Mouse (Mus musculus): ENCODE data around the gene Olfr611.
"Not testable (repeated sequence)": the region's sequence is repeated elsewhere in the genome, so short reads cannot be mapped to it uniquely, and the experiment has no call there.

The Olfr611 gene

DNA sequence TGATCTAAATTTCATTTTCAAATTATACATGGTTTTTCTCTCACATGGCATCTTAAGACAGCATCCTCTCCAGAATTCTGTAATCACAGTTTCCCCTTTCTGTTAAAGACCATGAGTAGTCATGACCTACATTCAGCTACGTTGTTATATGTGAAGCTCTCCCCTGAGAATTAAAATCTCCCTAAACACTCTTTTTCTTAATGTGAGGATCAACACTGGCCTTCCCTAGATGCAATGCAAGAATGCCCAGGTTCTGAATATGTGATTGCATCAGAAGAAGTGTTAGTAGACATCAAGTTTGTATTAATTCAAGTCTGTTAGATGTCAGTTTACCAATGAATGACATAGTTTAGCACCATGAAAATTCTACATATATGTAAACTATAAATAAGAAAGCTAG is at the start of gene Olfr611:
Gene Olfr611 (minus strand): TSS at position 101 of the 400 bp plus-strand sequence.
- DNase-seq (ENCODE audit: low spot score), result not testable (repeated sequence)

DNA sequence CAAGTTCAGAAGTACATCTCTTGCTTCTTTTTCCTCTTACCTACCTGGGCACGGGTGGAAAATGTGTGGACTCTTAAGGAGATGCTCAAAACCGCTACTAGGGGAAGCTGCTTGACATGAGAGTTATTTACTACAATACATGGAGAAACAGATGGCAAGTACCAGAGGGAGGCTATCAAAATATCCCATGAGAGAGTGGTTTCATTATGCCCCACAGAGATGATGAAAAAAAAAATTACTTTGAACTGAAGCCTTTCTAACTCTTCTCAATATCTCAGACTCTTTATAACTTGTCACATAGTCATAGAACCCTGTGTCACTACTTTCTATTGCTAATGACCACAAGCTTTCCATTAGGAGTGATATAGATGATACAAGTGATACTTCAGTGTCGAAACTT is 48.4 kb upstream of the Olfr611 start, which contains the start of gene Olfr616:
Gene Olfr616 (minus strand): TSS at position 101 of the 400 bp plus-strand sequence.
- DNase-seq (ENCODE audit: low spot score), result no peak

DNA sequence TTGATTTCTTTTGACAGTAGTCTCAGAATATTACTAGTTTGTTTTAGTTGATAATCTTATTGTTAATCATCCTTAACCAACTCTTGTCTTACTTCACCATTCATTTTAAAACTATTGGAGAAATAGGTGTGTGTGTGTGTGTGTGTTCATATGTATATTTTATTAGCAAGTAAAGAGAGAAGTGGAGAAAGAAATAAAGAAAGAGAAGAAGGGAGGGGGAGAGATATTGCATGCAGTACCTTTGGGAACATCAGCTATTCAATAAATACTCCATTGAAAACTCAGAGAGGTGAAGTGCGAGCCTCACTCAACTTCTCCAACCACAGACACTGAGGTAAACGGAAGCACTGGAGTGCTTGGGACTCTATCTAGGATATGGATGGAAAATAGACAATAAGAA is 35.1 kb upstream of the Olfr611 start, which contains the start of gene Olfr615:
Gene Olfr615 (plus strand): TSS at position 301 of the 400 bp plus-strand sequence.
- no peak for DNase-seq (ENCODE audit: low spot score)

DNA sequence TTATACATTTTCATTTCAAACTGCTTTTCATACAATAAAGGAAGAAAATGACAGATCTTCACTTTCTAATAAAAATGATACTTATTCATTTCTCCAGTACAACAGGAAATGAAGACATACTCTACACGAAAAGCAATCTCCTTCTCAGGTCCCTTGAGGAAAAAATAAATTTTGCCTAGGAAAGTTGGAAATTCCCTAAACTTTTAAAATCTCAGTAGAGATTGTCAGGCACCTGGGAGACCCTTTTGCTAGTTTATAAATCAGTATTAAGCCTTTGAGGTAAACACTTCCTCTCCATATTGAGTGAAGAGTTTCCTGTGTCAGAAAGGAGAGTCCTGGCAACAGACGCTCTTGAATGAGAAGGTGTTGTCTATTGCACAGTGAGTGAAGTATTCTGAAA is 27.1 kb upstream of the Olfr611 start, which contains the start of gene Olfr613:
Gene Olfr613 (plus strand): TSS at position 301 of the 400 bp plus-strand sequence.
- no peak for DNase-seq (ENCODE audit: low spot score)

GRCm38 (mm10) chr7:103542617-103543016 is 22.0 kb upstream of the Olfr611 start, which contains the start of gene Olfr612:
Olfr612 (minus strand) TSS chr7:103542717.
- not testable (repeated sequence) for DNase-seq (ENCODE audit: low spot score)

- DNase-seq (ENCODE audit: low spot score), result no peak
Measured at GRCm38 (mm10) chr7:103512022-103512421, 8.6 kb downstream of the Olfr611 start, which contains the start of gene Olfr610. Olfr610 (minus strand) TSS chr7:103512122.

DNA sequence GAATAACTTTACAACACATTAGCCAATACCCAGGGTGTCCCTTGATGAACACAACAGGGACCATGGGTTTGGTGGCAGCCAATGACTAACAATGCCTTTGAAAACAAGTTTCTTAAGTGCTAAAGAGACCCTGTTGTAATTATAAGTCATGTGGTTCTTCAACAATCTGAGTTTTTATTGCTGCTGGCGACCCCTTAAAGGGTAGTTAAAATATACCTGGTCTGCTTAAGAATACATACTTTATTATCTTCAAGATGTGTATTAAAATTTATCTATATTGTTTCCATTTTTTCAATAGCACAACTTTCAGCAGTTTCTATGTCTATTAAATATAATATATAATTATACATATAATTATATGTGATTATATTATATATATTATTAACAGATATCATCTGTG is 22.7 kb downstream of the Olfr611 start, which contains the start of gene Olfr609:
Gene Olfr609 (minus strand): TSS at position 101 of the 400 bp plus-strand sequence.
- DNase-seq (ENCODE audit: low spot score), result no peak

DNA sequence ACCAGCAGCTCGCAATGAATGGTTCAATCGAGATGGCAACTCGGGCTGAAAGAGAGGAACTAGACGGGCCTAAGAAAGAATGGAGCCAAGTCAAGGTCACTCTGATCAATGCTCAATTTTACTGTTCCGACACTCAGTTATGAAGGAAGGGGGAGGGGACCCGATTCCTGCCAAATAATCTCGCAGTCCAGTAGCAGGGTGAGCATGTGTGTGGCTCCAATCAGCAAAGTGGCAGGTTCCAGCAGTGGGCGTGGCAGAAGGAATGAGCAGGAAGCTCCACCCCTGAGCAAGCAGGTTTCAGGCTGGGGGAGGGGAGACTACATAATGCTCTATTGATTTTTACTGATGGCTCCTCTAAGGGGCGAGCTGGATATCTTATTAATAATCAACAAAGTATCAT is 43.5 kb downstream of the Olfr611 start:
- DNase-seq (ENCODE audit: low spot score), result not testable (repeated sequence)

- DNase-seq (ENCODE audit: low spot score), result no peak
Measured at GRCm38 (mm10) chr7:103469577-103469976, 51.1 kb downstream of the Olfr611 start, which contains the start of gene Olfr608. Olfr608 (plus strand) TSS chr7:103469877.

Measured in ovary, adult 18-20 months (tissue).